Mouse (Mus musculus) forebrain, embryonic 13.5 days (tissue): ENCODE measurements around the gene Rnf26. TPM values are rescaled to one million over a fixed set of nuclear protein-coding genes. Genes with fewer than 3 reads are reported as not detected.

Source experiments
- ATAC-seq: fragments of 200-750 bp; cut with Nextera tagmentation; 2 replicates; pipeline ENCODE4 v1.8.0; 2017
- H3K27ac ChIP-seq: fragments of 300-500 bp; sonication (generic); 2 replicates; pipeline ENCODE4 v1.5.1; 2015; ENCODE audit warnings: inconsistent platforms, mild to moderate bottlenecking, moderate library complexity
- H3K27me3 ChIP-seq: fragments of 300-500 bp; sonication (generic); 2 replicates; pipeline ENCODE4 v1.6.1; 2015; ENCODE audit warnings: mild to moderate bottlenecking, inconsistent platforms
- H3K36me3 ChIP-seq: fragments of 300-500 bp; sonication (generic); 2 replicates; pipeline ENCODE4 v1.6.1; 2015; ENCODE audit warnings: mild to moderate bottlenecking, inconsistent platforms; ENCODE audit not compliant: poor library complexity, severe bottlenecking
- H3K4me1 ChIP-seq: fragments of 300-500 bp; sonication (generic); 2 replicates; pipeline ENCODE4 v1.6.1; 2015; ENCODE audit warnings: inconsistent platforms
- H3K4me2 ChIP-seq: fragments of 300-500 bp; sonication (generic); 2 replicates; pipeline ENCODE4 v1.6.1; 2015; ENCODE audit warnings: inconsistent platforms, mild to moderate bottlenecking, moderate library complexity
- H3K4me3 ChIP-seq: fragments of 300-500 bp; sonication (generic); 2 replicates; pipeline ENCODE4 v1.5.1; 2015; ENCODE audit warnings: mild to moderate bottlenecking, inconsistent platforms
- H3K9ac ChIP-seq: fragments of 300-500 bp; sonication (generic); 2 replicates; pipeline ENCODE4 v1.6.1; 2015; ENCODE audit warnings: mild to moderate bottlenecking, inconsistent platforms
- H3K9me3 ChIP-seq: fragments of 300-500 bp; sonication (generic); replicated peaks from 2 replicates; pipeline ENCODE4 v1.6.1; 2016; ENCODE audit warnings: inconsistent platforms
- WGBS: fragments of 180-500 bp; shearing (Covaris S2); methylation state at CpG from one replicate; pipeline ENCODE4 v1.1.7; 2015; 5-methylcytosine and 5-hydroxymethylcytosine counted together
- polyA plus RNA-seq: library from polyadenylated mRNA; unstranded; fragments of >200 nt; fragmentation: Nextera tagmentation; extraction: Ambion mirVana; gene quantifications from 2 replicates; pipeline ENCODE4 v1.2.1, GENCODE M21; 2015

Gene Rnf26
- polyA plus RNA-seq = 45.7 and 50.1 TPM in 2 replicates

- H3K9ac ChIP-seq = peak within 1 kb of the TSS; percentile 84
- ATAC-seq = peak; percentile 97
- H3K4me1 ChIP-seq = peaks cover 46% of the 10 kb centered on the region
- peak within 1 kb of the TSS; percentile 74 for H3K4me3 ChIP-seq
- H3K27ac ChIP-seq = peak within 1 kb of the TSS; percentile 48; the same call in 1 of the 2 replicates
- peaks cover 6% of the 10 kb centered on the region; the same call in 1 of the 2 replicates for H3K36me3 ChIP-seq
- under 1% methylated on average over 50 of the region's 51 CpGs for WGBS
- no peaks in the 10 kb centered on the region for H3K9me3 ChIP-seq
- no peaks in the 10 kb centered on the region for H3K27me3 ChIP-seq
- peak within 1 kb of the TSS; percentile 65 for H3K4me2 ChIP-seq
Measured at GRCm38 (mm10) chr9:44113105-44113789, at the start of gene Rnf26, which contains the start of gene Gm49380. TSS of gene Rnf26 (minus strand) at chr9:44113517. TSS of gene Gm49380 (minus strand) at chr9:44113500.

GRCm38 (mm10) chr9:44159886-44160285, 46.6 kb upstream of the Rnf26 start:
- H3K9me3 ChIP-seq = no peaks in the 10 kb centered on the region
- H3K9ac ChIP-seq = no peak overlapping the region
- peaks cover 85% of the 10 kb centered on the region for H3K36me3 ChIP-seq
- H3K4me3 ChIP-seq = no peak overlapping the region
- no peaks in the 10 kb centered on the region for H3K4me1 ChIP-seq
- 83% methylated on average over 3 of the region's 3 CpGs for WGBS
- H3K27ac ChIP-seq = no peak overlapping the region
- no peak overlapping the region for H3K4me2 ChIP-seq
- no peak for ATAC-seq
- no peaks in the 10 kb centered on the region for H3K27me3 ChIP-seq

- H3K9me3 ChIP-seq = no peaks in the 10 kb centered on the region
- no peak overlapping the region for H3K27ac ChIP-seq
- H3K4me2 ChIP-seq = no peak overlapping the region
- 60% methylated on average over 3 of the region's 3 CpGs for WGBS
- H3K9ac ChIP-seq = no peak overlapping the region
- H3K36me3 ChIP-seq = peaks cover 65% of the 10 kb centered on the region
- no peak overlapping the region for H3K4me3 ChIP-seq
- H3K4me1 ChIP-seq = no peaks in the 10 kb centered on the region
- H3K27me3 ChIP-seq = no peaks in the 10 kb centered on the region
- no peak for ATAC-seq
Measured at GRCm38 (mm10) chr9:44147290-44147689, 34.0 kb upstream of the Rnf26 start.

GRCm38 (mm10) chr9:44144718-44145060, 31.4 kb upstream of the Rnf26 start:
- H3K4me3 ChIP-seq = no peak overlapping the region
- H3K4me2 ChIP-seq = no peak overlapping the region
- H3K27me3 ChIP-seq = no peaks in the 10 kb centered on the region
- peaks cover 59% of the 10 kb centered on the region for H3K36me3 ChIP-seq
- H3K27ac ChIP-seq = no peak overlapping the region
- 0 out of 2 replicates have a peak, but pooled peaks cover 5% of the 10 kb centered on the region for H3K4me1 ChIP-seq
- no peak for ATAC-seq
- no peak overlapping the region for H3K9ac ChIP-seq
- H3K9me3 ChIP-seq = no peaks in the 10 kb centered on the region

- H3K9me3 ChIP-seq = no peaks in the 10 kb centered on the region
- H3K4me1 ChIP-seq = 0 out of 2 replicates have a peak, but pooled peaks cover 5% of the 10 kb centered on the region
- ATAC-seq = no peak
- no peak overlapping the region for H3K4me2 ChIP-seq
- H3K27ac ChIP-seq = no peak overlapping the region
- 35% methylated on average over 6 of the region's 8 CpGs for WGBS
- H3K36me3 ChIP-seq = peaks cover 59% of the 10 kb centered on the region
- no peaks in the 10 kb centered on the region for H3K27me3 ChIP-seq
- no peak overlapping the region for H3K9ac ChIP-seq
- H3K4me3 ChIP-seq = no peak overlapping the region
Measured at GRCm38 (mm10) chr9:44144023-44144717, 30.9 kb upstream of the Rnf26 start.

- WGBS = 72% methylated on average over 5 of the region's 5 CpGs
- H3K4me3 ChIP-seq = no peak overlapping the region
- no peak overlapping the region for H3K9ac ChIP-seq
- ATAC-seq = no peak
- no peaks in the 10 kb centered on the region for H3K9me3 ChIP-seq
- H3K27ac ChIP-seq = no peak overlapping the region
- H3K27me3 ChIP-seq = no peaks in the 10 kb centered on the region
- peaks cover 56% of the 10 kb centered on the region for H3K36me3 ChIP-seq
- H3K4me2 ChIP-seq = no peak overlapping the region
- 0 out of 2 replicates have a peak, but pooled peaks cover 5% of the 10 kb centered on the region for H3K4me1 ChIP-seq
Measured at GRCm38 (mm10) chr9:44143421-44143820, 30.1 kb upstream of the Rnf26 start.

- Histone ChIP-seq H3K4me2 (no peak overlapping the region), H3K9me3 (no peaks in the 10 kb centered on the region), H3K36me3 (peaks cover 57% of the 10 kb centered on the region), H3K27me3 (no peaks in the 10 kb centered on the region), H3K9ac (no peak overlapping the region), H3K4me1 (0 out of 2 replicates have a peak, but pooled peaks cover 5% of the 10 kb centered on the region), H3K27ac (no peak overlapping the region), H3K4me3 (no peak overlapping the region)
- no peak for ATAC-seq
- WGBS = 58% methylated on average over 5 of the region's 5 CpGs
Measured at GRCm38 (mm10) chr9:44141951-44142350, 28.6 kb upstream of the Rnf26 start.

GRCm38 (mm10) chr9:44137846-44138245, 24.5 kb upstream of the Rnf26 start:
- H3K4me1 ChIP-seq = peaks cover 41% of the 10 kb centered on the region
- H3K4me2 ChIP-seq = no peak overlapping the region
- no peaks in the 10 kb centered on the region for H3K9me3 ChIP-seq
- H3K9ac ChIP-seq = no peak overlapping the region
- 79% methylated on average over 4 of the region's 4 CpGs for WGBS
- H3K27me3 ChIP-seq = peaks cover 29% of the 10 kb centered on the region
- H3K27ac ChIP-seq = no peak overlapping the region
- H3K36me3 ChIP-seq = peaks cover 31% of the 10 kb centered on the region
- ATAC-seq = no peak
- H3K4me3 ChIP-seq = no peak overlapping the region

GRCm38 (mm10) chr9:44135731-44136411, 22.6 kb upstream of the Rnf26 start:
- Histone ChIP-seq H3K27me3 (peaks cover 45% of the 10 kb centered on the region), H3K4me2 (peak overlapping the region; percentile 89), H3K4me3 (peak overlapping the region; percentile 52), H3K27ac (peak overlapping the region; percentile 35), H3K9me3 (no peaks in the 10 kb centered on the region), H3K36me3 (peaks cover 16% of the 10 kb centered on the region; the same call in 1 of the 2 replicates), H3K4me1 (peaks cover 46% of the 10 kb centered on the region), H3K9ac (peak overlapping the region; percentile 71)
- WGBS = 56% methylated on average over 7 of the region's 7 CpGs
- ATAC-seq = peak; percentile 41; the same call in 1 of the 2 replicates

GRCm38 (mm10) chr9:44134851-44135730, 21.8 kb upstream of the Rnf26 start:
- Histone ChIP-seq H3K4me3 (peak overlapping the region; percentile 52), H3K4me1 (peaks cover 49% of the 10 kb centered on the region), H3K36me3 (peaks cover 12% of the 10 kb centered on the region; the same call in 1 of the 2 replicates), H3K27me3 (peaks cover 45% of the 10 kb centered on the region), H3K27ac (peak overlapping the region; percentile 35), H3K9ac (peak overlapping the region; percentile 71), H3K4me2 (peak overlapping the region; percentile 89), H3K9me3 (no peaks in the 10 kb centered on the region)
- WGBS = 2% methylated on average over 48 of the region's 49 CpGs
- ATAC-seq = peak; percentile 23

- peak within 1 kb of the TSS; percentile 71 for H3K9ac ChIP-seq
- H3K9me3 ChIP-seq = no peaks in the 10 kb centered on the region
- peak within 1 kb of the TSS; percentile 52 for H3K4me3 ChIP-seq
- under 1% methylated on average over 55 of the region's 55 CpGs for WGBS
- peaks cover 46% of the 10 kb centered on the region for H3K27me3 ChIP-seq
- H3K4me1 ChIP-seq = peaks cover 56% of the 10 kb centered on the region
- peaks cover 6% of the 10 kb centered on the region; the same call in 1 of the 2 replicates for H3K36me3 ChIP-seq
- peak; percentile 46 for ATAC-seq
- peak within 1 kb of the TSS; percentile 35; the same call in 1 of the 2 replicates for H3K27ac ChIP-seq
- peak within 1 kb of the TSS; percentile 89 for H3K4me2 ChIP-seq
Measured at GRCm38 (mm10) chr9:44134101-44134850, 21.0 kb upstream of the Rnf26 start, which contains the start of gene Mcam. TSS of gene Mcam (plus strand) at chr9:44134469.
